Mouse (Mus musculus): ENCODE measurements around the gene Tenm3.

GRCm38 (mm10) chr8:48775531-48776037 is 68.2 kb downstream of the Tenm3 start:
- TF ChIP-seq CTCF (IDR thresholded peaks at IDR 0.05; ENCODE audit: borderline replicate concordance, control insufficient read depth, extremely low read depth, insufficient read depth, low read length, poor library complexity) (no peak), POLR2A (IDR thresholded peaks at IDR 0.05; ENCODE audit: control insufficient read depth, extremely low read depth, insufficient read depth, low read length, poor library complexity) (no peak)

Measured in thymus, adult 2 months (tissue).